Mouse (Mus musculus) CH12.LX (cell line): ENCODE data around the gene Cenph. TPM values are rescaled to one million over a fixed set of nuclear protein-coding genes. Genes with fewer than 3 reads are reported as not detected.

Source experiments
- DNase-seq: peaks from one replicate; pipeline ENCODE4 v3.0.0-alpha.2; 2013; ENCODE audit errors: extremely low read depth
- H3K27ac ChIP-seq: 2 replicates; pipeline ENCODE4 v1.5.1; 2012; ENCODE audit warnings: low read depth, mild to moderate bottlenecking, control low read depth, moderate library complexity; ENCODE audit not compliant: insufficient read depth
- H3K27me3 ChIP-seq: replicated peaks from 2 replicates; pipeline ENCODE3; 2012; ENCODE audit warnings: inconsistent platforms
- H3K36me3 ChIP-seq, 2 experiments: replicated peaks in 1 of 2; 2 replicates each; pipeline versions ENCODE3 to v1.6.1; 2012; ENCODE audit warnings: inconsistent platforms in 1 of 2, low read length in 1 of 2, mild to moderate bottlenecking in 1 of 2, mixed read lengths in 1 of 2, moderate library complexity in 1 of 2; ENCODE audit not compliant: control insufficient read depth in 1 of 2, insufficient read depth in 1 of 2
- H3K4me1 ChIP-seq, 2 experiments: 2 replicates each; pipeline ENCODE4 v1.6.1; 2012; ENCODE audit warnings: inconsistent platforms in 1 of 2, moderate library complexity in 1 of 2; ENCODE audit not compliant: insufficient read depth in 2 of 2, control insufficient read depth in 1 of 2
- H3K4me2 ChIP-seq: 2 replicates; pipeline ENCODE4 v1.6.1; 2012; ENCODE audit warnings: low read depth, mild to moderate bottlenecking, control low read depth; ENCODE audit not compliant: poor library complexity, insufficient read depth, severe bottlenecking
- H3K4me3 ChIP-seq, 3 experiments: fragments of 150-350 bp in 1 of 3; sonication (generic) in 1 of 3; replicated peaks in 1 of 3; 2 replicates each; pipeline versions ENCODE3 to v1.5.1; 2011 to 2012; ENCODE audit warnings: low read depth in 2 of 3, low read length in 2 of 3, mild to moderate bottlenecking in 2 of 3, moderate library complexity in 2 of 3, control low read depth in 1 of 3, improper control_type of control experiment in 1 of 3, inconsistent platforms in 1 of 3, mixed read lengths in 1 of 3; ENCODE audit not compliant: poor library complexity in 1 of 3
- H3K79me2 ChIP-seq: replicated peaks from 2 replicates; pipeline ENCODE4 v1.6.1; 2012; ENCODE audit warnings: mild to moderate bottlenecking, moderate library complexity; ENCODE audit not compliant: control insufficient read depth, poor library complexity, insufficient read depth, severe bottlenecking; ENCODE audit errors: extremely low read depth
- H3K9ac ChIP-seq: 2 replicates; pipeline ENCODE4 v1.6.1; 2012; ENCODE audit warnings: low read depth, mild to moderate bottlenecking, control low read depth, moderate library complexity; ENCODE audit not compliant: insufficient read depth
- H3K9me3 ChIP-seq: replicated peaks from 2 replicates; pipeline ENCODE3; 2012; ENCODE audit warnings: low read length, inconsistent platforms, mixed read lengths
- CHD1 ChIP-seq: IDR thresholded peaks from 2 replicates; pipeline ENCODE4 v1.6.1; 2012; ENCODE audit warnings: low read depth, low read length, improper control_type of control experiment, inconsistent platforms
- CTCF ChIP-seq, 2 experiments: IDR thresholded peaks in 1 of 2; conservative IDR thresholded peaks in 1 of 2; 2 replicates each; pipeline ENCODE4 v1.5.1; 2011 to 2012; ENCODE audit warnings: low read depth in 2 of 2, low read length in 2 of 2, improper control_type of control experiment in 1 of 2, inconsistent platforms in 1 of 2, mild to moderate bottlenecking in 1 of 2, moderate library complexity in 1 of 2
- E2F4 ChIP-seq: IDR thresholded peaks from 2 replicates; pipeline ENCODE4 v1.6.1; 2011; ENCODE audit warnings: low read depth, low read length, improper control_type of control experiment; ENCODE audit not compliant: insufficient replicate concordance
- ELF1 ChIP-seq: IDR thresholded peaks from 2 replicates; pipeline ENCODE4 v1.6.1; 2014; ENCODE audit warnings: low read depth, mild to moderate bottlenecking, inconsistent platforms, low read length, improper control_type of control experiment
- EP300 ChIP-seq: IDR thresholded peaks from 2 replicates; pipeline ENCODE4 v1.6.1; 2011; ENCODE audit warnings: low read length, improper control_type of control experiment
- HCFC1 ChIP-seq: IDR thresholded peaks from 2 replicates; pipeline ENCODE4 v1.6.1; 2012; ENCODE audit warnings: low read depth, mild to moderate bottlenecking, inconsistent platforms, low read length, improper control_type of control experiment
- IRF4 ChIP-seq: IDR thresholded peaks from 2 replicates; pipeline ENCODE4 v1.6.1; 2014; ENCODE audit warnings: low read depth, mild to moderate bottlenecking, inconsistent platforms, low read length, improper control_type of control experiment
- JUN ChIP-seq: IDR thresholded peaks from 2 replicates; pipeline ENCODE4 v1.6.1; 2011; ENCODE audit warnings: low read depth, mild to moderate bottlenecking, low read length, improper control_type of control experiment, moderate library complexity; ENCODE audit not compliant: insufficient read depth
- JUND ChIP-seq: conservative IDR thresholded peaks from 2 replicates; pipeline ENCODE4 v1.6.1; 2011; ENCODE audit warnings: low read depth, low read length, improper control_type of control experiment
- KAT2A ChIP-seq: IDR thresholded peaks from 2 replicates; pipeline ENCODE4 v1.6.1; 2012; ENCODE audit warnings: low read length, improper control_type of control experiment, inconsistent platforms; ENCODE audit not compliant: insufficient replicate concordance
- MAFK ChIP-seq: IDR thresholded peaks from 2 replicates; pipeline ENCODE4 v1.6.1; 2011; ENCODE audit warnings: low read length, improper control_type of control experiment; ENCODE audit not compliant: insufficient replicate concordance
- MAX ChIP-seq: IDR thresholded peaks from 2 replicates; pipeline ENCODE4 v1.6.1; 2011; ENCODE audit warnings: low read length, improper control_type of control experiment
- MAZ ChIP-seq: IDR thresholded peaks from 2 replicates; pipeline ENCODE4 v1.6.1; 2012; ENCODE audit warnings: low read depth, mild to moderate bottlenecking, inconsistent platforms, low read length, improper control_type of control experiment, moderate library complexity
- MEF2A ChIP-seq: IDR thresholded peaks from 2 replicates; pipeline ENCODE4 v1.6.1; 2014; ENCODE audit warnings: low read depth, mild to moderate bottlenecking, inconsistent platforms, low read length, improper control_type of control experiment, borderline replicate concordance
- MXI1 ChIP-seq: IDR thresholded peaks from 2 replicates; pipeline ENCODE4 v1.6.1; 2011; ENCODE audit warnings: mild to moderate bottlenecking, low read depth, low read length, improper control_type of control experiment
- NELFE ChIP-seq: IDR thresholded peaks from 2 replicates; pipeline ENCODE4 v1.6.1; 2011; ENCODE audit warnings: low read depth, low read length, improper control_type of control experiment
- NRF1 ChIP-seq: IDR thresholded peaks from 2 replicates; pipeline ENCODE4 v1.6.1; 2014; ENCODE audit warnings: low read depth, mild to moderate bottlenecking, inconsistent platforms, low read length, improper control_type of control experiment, moderate library complexity
- PAX5 ChIP-seq: IDR thresholded peaks from 2 replicates; pipeline ENCODE4 v1.6.1; 2012; ENCODE audit warnings: low read length, inconsistent platforms, mixed read lengths
- POLR2A ChIP-seq: IDR thresholded peaks from 2 replicates; pipeline ENCODE4 v1.6.1; 2011; ENCODE audit warnings: low read depth, mild to moderate bottlenecking, improper control_type of control experiment, low read length
- POLR2AphosphoS2 ChIP-seq: IDR thresholded peaks from 2 replicates; pipeline ENCODE4 v1.6.1; 2011; ENCODE audit warnings: low read depth, low read length, improper control_type of control experiment
- RAD21 ChIP-seq: IDR thresholded peaks from 2 replicates; pipeline ENCODE4 v1.6.1; 2011; ENCODE audit warnings: low read depth, mild to moderate bottlenecking, low read length, improper control_type of control experiment, moderate library complexity
- SIN3A ChIP-seq: IDR thresholded peaks from 2 replicates; pipeline ENCODE4 v1.6.1; 2012; ENCODE audit warnings: low read length, improper control_type of control experiment, inconsistent platforms
- SMC3 ChIP-seq: IDR thresholded peaks from 2 replicates; pipeline ENCODE4 v1.6.1; 2011; ENCODE audit warnings: low read depth, low read length, improper control_type of control experiment
- TBP ChIP-seq: conservative IDR thresholded peaks from 2 replicates; pipeline ENCODE4 v1.6.1; 2011; ENCODE audit warnings: low read depth, low read length, improper control_type of control experiment
- USF1 ChIP-seq: IDR thresholded peaks from 2 replicates; pipeline ENCODE4 v1.6.1; 2014; ENCODE audit warnings: low read depth, mild to moderate bottlenecking, inconsistent platforms, low read length, improper control_type of control experiment
- USF2 ChIP-seq: conservative IDR thresholded peaks from 2 replicates; pipeline ENCODE4 v1.6.1; 2011; ENCODE audit warnings: low read depth, low read length, improper control_type of control experiment
- ZKSCAN1 ChIP-seq: IDR thresholded peaks from 2 replicates; pipeline ENCODE4 v1.6.1; 2012; ENCODE audit warnings: low read depth, inconsistent platforms, low read length, improper control_type of control experiment, borderline replicate concordance
- ZMIZ1 ChIP-seq: IDR thresholded peaks from 2 replicates; pipeline ENCODE4 v1.6.1; 2012; ENCODE audit warnings: low read depth, mild to moderate bottlenecking, inconsistent platforms, low read length, improper control_type of control experiment
- ZNF384 ChIP-seq: IDR thresholded peaks from 2 replicates; pipeline ENCODE4 v1.6.1; 2012; ENCODE audit warnings: low read depth, low read length, improper control_type of control experiment, inconsistent platforms
- dilution Hi-C: fragments of 300-500 bp; cut with MboI; formaldehyde crosslinking; loops from 2 replicates; pipeline ENCODE4 v1.14.3; 2020; ENCODE audit warnings: low sequenced_read_pairs; ENCODE audit not compliant: extremely low pct_unique_long_range_greater_than_20kb, extremely low pct_ligation_motif_present
- in situ Hi-C: fragments of 300-500 bp; cut with MboI; formaldehyde crosslinking; loops from 3 replicates; pipeline ENCODE4 v1.14.3; 2019; ENCODE audit warnings: low sequenced_read_pairs, low pct_ligation_motif_present, low pct_unique_long_range_greater_than_20kb, mixed read lengths
- polyA plus RNA-seq: library from polyadenylated mRNA; unstranded; fragments of >175 nt; gene quantifications from 2 replicates; pipeline ENCODE4 v1.2.1, GENCODE M21; 2012; ENCODE audit warnings: low read depth; ENCODE audit not compliant: insufficient read length
- total RNA-seq, 2 experiments: library from RNA; depleted of rRNA; stranded (reverse); fragments of 300-350 nt in 1 of 2; fragments of >200 nt in 1 of 2; gene quantifications; 2 replicates each; pipeline ENCODE4 v1.2.3; 2012 to 2014

The Cenph gene
- total and polyA plus RNA-seq, 3 experiments = 23.7 to 49.3 (median 49.1) TPM

GRCm38 (mm10) chr13:100751402-100751801 lies 24.3 kb downstream of the Cenph start:
- no peak overlapping the region for H3K27ac ChIP-seq
- TF ChIP-seq USF2 = no peak
- TF ChIP-seq RAD21 = no peak
- TF ChIP-seq PAX5 = no peak
- TF ChIP-seq USF1 = no peak
- no peak for TF ChIP-seq KAT2A
- TF ChIP-seq MAFK = no peak
- no peak for TF ChIP-seq ZMIZ1
- no peak for TF ChIP-seq HCFC1
- no peak for TF ChIP-seq MXI1
- TF ChIP-seq NRF1 = no peak
- TF ChIP-seq E2F4 = no peak
- TF ChIP-seq MAX = no peak
- TF ChIP-seq CHD1 = no peak
- no peak for TF ChIP-seq NELFE
- no peak for TF ChIP-seq ZNF384
- no peak for TF ChIP-seq JUN
- H3K4me2 ChIP-seq = no peak overlapping the region
- in situ Hi-C loops (no loop called here), dilution Hi-C loops (no loop called here)
- H3K4me1 ChIP-seq = peaks cover 3 to 15% of the 10 kb centered on the region in 2 experiments; a peak in 2 of 4 replicates
- no peaks in the 10 kb centered on the region for H3K79me2 ChIP-seq
- no peak for DNase-seq
- no peak overlapping the region for H3K9ac ChIP-seq
- no peaks in the 10 kb centered on the region for H3K9me3 ChIP-seq
- H3K36me3 ChIP-seq = no peaks in the 10 kb centered on the region
- H3K27me3 ChIP-seq = no peaks in the 10 kb centered on the region
- H3K4me3 ChIP-seq = no peak overlapping the region

- no peak overlapping the region for H3K4me3 ChIP-seq
- no peaks in the 10 kb centered on the region for H3K36me3 ChIP-seq
- in situ Hi-C loops (no loop called here), dilution Hi-C loops (no loop called here)
- no peaks in the 10 kb centered on the region for H3K27me3 ChIP-seq
- no peak for TF ChIP-seq SIN3A
- no peak for TF ChIP-seq MAX
- no peak for TF ChIP-seq SMC3
- no peak for TF ChIP-seq TBP
- TF ChIP-seq HCFC1 = no peak
- TF ChIP-seq MEF2A = no peak
- TF ChIP-seq ZNF384 = no peak
- TF ChIP-seq CTCF (conservative IDR thresholded peaks at IDR 0.05 in 1 of 2, IDR thresholded peaks at IDR 0.05 in 1 of 2; ENCODE audit: low read depth in 2 of 2, low read length in 2 of 2) = no peak
- no peak; the same call in 1 of the 2 replicates for TF ChIP-seq EP300
- TF ChIP-seq ELF1 = no peak
- no peak for TF ChIP-seq JUND
- TF ChIP-seq POLR2A = no peak
- TF ChIP-seq RAD21 = no peak
- no peak for TF ChIP-seq POLR2AphosphoS2
- TF ChIP-seq ZKSCAN1 = no peak
- no peak for TF ChIP-seq USF2
- no peak for TF ChIP-seq IRF4
- TF ChIP-seq KAT2A = no peak
- no peak for TF ChIP-seq MAZ
- no peaks in the 10 kb centered on the region for H3K9me3 ChIP-seq
- peaks cover 3 to 15% of the 10 kb centered on the region in 2 experiments; a peak in 2 of 4 replicates for H3K4me1 ChIP-seq
- H3K79me2 ChIP-seq = no peaks in the 10 kb centered on the region
- H3K27ac ChIP-seq = no peak overlapping the region
- H3K9ac ChIP-seq = no peak overlapping the region
- no peak for DNase-seq
- H3K4me2 ChIP-seq = no peak overlapping the region
Measured at GRCm38 (mm10) chr13:100750799-100751198, 24.9 kb downstream of the Cenph start.
